Mouse (Mus musculus): Measurements from ENCODE around the gene Elof1. TPM values are rescaled to one million over a fixed set of nuclear protein-coding genes. Genes with fewer than 3 reads are reported as not detected.

Gene Elof1
- polyA plus RNA-seq, 1 experiment from 2014 or later, result 261 TPM

DNA sequence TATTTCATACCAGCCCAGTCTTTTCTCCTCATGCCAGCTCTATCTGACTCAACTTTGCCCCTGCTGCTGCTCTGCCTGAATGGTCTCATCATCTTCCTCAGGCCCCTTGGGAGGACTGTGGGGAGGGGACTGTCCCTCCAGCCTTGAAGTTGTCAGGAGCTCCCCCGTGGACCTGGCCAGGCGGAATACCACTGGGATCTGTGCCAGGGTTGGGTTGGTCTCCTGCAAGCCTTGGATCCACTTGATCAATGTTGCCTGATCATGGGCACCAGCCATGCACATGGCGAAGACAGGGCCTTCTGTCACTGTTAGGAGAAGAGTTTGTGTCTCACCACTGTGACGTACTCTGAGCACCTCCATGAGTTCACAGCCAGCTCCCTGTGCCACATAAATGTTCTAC lies 44.7 kb downstream of the Elof1 start:
- Histone ChIP-seq H3K9me3 (no peaks in the 10 kb centered on the region), H3K27ac (no peak overlapping the region), H3K4me3 (no peak overlapping the region), H3K4me1 (replicated peaks) (peaks cover 20% of the 10 kb centered on the region), H3K36me3 (peaks cover 60% of the 10 kb centered on the region), H3K27me3 (ENCODE audit: insufficient read depth, poor library complexity, severe bottlenecking) (no peaks in the 10 kb centered on the region)
- 92% methylated on average over 4 of the region's 4 CpGs for WGBS
- no peak for DNase-seq (ENCODE audit: low spot score)

DNA sequence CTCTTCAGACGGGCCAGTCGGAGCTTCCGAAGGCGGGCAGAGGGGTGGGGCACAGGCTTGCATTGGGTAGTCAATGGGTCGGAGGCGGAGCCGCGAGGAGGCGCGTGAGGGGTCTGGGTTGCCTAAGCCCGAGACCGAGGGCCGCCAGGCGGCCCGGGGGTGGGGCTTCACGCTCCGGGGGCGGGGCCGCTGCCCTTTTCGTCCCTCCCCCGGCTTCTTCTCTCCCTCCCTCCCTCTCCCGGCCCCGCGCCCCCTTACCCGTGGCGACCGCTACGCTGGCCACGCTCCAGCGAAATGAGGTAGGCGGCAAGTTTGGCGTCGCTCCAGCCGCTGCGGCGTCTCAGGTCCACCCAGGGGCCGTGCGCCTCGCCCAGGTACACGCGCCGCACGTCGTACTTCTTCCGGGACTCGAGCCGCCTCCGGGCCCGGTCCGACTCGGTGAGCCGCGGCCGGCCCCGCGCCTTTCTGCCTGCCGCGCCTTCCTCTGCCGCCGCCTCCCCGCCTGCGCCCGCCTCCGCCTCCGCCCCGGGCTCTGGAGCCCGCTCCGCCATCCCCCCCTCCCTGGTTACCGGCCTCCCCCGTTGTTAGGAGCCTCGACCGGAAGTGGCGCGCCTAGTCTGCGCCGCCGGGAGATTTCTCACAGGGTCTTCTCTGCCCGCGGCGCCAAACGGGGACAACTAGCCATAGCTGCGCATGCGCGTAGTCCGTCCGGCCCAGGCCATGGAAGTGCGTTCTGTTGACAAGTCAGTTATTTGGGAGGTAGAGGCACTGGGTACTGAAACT lies 46.0 kb downstream of the Elof1 start, which contains the start of the genes Gm49318 and Zfp653:
Gene Gm49318 (minus strand): TSS at position 469 of the 783 bp plus-strand sequence.
Gene Zfp653 (minus strand): TSS at position 586 of the 783 bp plus-strand sequence.
- under 1% methylated on average over 87 of the region's 87 CpGs for WGBS
- Histone ChIP-seq H3K4me1 (replicated peaks) (peaks cover 20% of the 10 kb centered on the region), H3K36me3 (peaks cover 60% of the 10 kb centered on the region), H3K27me3 (ENCODE audit: insufficient read depth, poor library complexity, severe bottlenecking) (no peaks in the 10 kb centered on the region), H3K4me3 (peak within 1 kb of the TSS; percentile 89), H3K27ac (peak within 1 kb of the TSS; percentile 99), H3K9me3 (no peaks in the 10 kb centered on the region)
- peak; percentile 95 for DNase-seq (ENCODE audit: low spot score)

DNA sequence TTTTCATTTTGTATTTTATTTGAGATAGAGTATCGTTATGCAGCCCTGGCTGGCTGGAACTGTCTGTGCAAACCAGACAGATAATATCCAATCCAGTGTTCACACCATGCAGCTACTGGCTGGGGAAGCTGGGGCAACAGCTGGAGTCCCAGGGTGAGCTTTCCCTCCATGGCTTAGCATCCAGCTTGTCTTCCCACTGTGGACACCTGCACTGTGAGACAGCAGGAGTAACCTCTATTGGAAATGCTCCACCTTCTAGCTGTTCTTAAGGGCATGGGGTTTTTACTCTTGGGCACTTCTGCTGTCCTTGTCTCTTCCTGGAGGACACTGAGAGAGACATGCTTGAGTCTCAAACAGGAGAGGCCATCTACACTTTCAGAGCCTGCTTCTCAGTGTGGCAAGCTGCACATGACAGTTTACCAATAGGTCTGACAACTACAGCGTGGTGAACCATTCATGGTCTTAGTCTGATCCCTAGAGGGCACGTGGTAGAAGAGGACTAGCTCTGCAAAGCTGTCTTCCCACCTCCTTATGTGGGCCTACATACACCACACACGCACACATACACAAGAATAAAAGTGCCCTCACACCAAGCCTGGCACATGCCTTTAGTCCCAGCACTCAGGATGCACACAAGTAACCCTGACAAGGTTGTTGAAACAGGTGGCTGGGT lies 47.0 kb downstream of the Elof1 start:
- H3K27ac ChIP-seq, result 0 out of 2 replicates have a peak overlapping the region, but pooled peaks have one; percentile 99
- DNase-seq (ENCODE audit: low spot score), result no peak
- no peaks in the 10 kb centered on the region for H3K27me3 ChIP-seq (ENCODE audit: insufficient read depth, poor library complexity, severe bottlenecking)
- H3K36me3 ChIP-seq, result peaks cover 68% of the 10 kb centered on the region
- H3K9me3 ChIP-seq, result no peaks in the 10 kb centered on the region
- peaks cover 20% of the 10 kb centered on the region for H3K4me1 ChIP-seq (replicated peaks)
- 75% methylated on average over 4 of the region's 4 CpGs for WGBS
- H3K4me3 ChIP-seq, result peak overlapping the region; percentile 89

DNA sequence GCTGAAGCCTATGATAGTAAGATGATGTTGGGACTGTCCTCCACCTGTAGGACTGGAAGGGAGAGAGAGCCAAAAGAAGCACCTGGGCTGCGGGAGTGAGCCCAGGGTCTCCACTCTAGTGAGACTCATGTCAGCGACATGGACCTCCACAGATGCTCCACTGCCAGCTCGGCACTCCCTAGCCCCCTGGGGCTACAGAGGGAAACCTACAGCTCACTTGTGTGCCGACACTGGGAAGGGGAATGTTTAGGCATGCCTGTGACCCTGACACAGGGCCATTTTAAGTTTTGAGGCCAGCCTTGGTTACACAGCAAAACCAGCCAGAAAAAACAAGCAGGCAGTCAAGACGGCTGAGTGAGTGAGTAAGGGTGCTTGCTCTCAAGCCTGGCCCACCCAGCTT lies 49.8 kb downstream of the Elof1 start:
- Histone ChIP-seq H3K9me3 (no peaks in the 10 kb centered on the region), H3K36me3 (peaks cover 69% of the 10 kb centered on the region), H3K27me3 (ENCODE audit: insufficient read depth, poor library complexity, severe bottlenecking) (no peaks in the 10 kb centered on the region), H3K27ac (no peak overlapping the region), H3K4me3 (no peak overlapping the region), H3K4me1 (replicated peaks) (peaks cover 20% of the 10 kb centered on the region)
- DNase-seq (ENCODE audit: low spot score), result no peak
- WGBS, result 82% methylated on average over 5 of the region's 5 CpGs

DNA sequence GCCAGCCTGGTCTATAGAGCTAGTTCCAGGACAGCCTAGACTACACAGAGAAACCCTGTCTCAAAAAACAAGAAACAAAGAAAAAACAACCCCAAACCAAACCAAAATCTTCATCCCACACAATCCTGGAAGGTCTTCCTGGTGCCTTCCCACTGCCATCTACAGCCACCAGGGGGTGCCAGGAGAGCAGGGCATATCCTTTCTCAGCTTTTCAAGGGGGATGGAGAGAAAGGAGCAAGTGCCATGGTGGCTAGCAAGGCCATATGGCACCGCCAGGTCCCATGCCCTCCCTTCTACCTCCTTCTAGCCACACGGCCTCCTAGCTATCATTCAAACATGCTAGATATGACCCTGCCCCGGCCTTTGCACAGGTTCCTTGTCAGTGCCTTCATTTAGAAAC lies 50.5 kb downstream of the Elof1 start:
- H3K36me3 ChIP-seq, result peaks cover 76% of the 10 kb centered on the region
- no peaks in the 10 kb centered on the region for H3K27me3 ChIP-seq (ENCODE audit: insufficient read depth, poor library complexity, severe bottlenecking)
- no peak overlapping the region for H3K27ac ChIP-seq
- WGBS, result 84% methylated on average over 3 of the region's 3 CpGs
- DNase-seq (ENCODE audit: low spot score), result peak; percentile 44
- no peak overlapping the region for H3K4me3 ChIP-seq
- H3K4me1 ChIP-seq (replicated peaks), result peaks cover 14% of the 10 kb centered on the region
- no peaks in the 10 kb centered on the region for H3K9me3 ChIP-seq

DNA sequence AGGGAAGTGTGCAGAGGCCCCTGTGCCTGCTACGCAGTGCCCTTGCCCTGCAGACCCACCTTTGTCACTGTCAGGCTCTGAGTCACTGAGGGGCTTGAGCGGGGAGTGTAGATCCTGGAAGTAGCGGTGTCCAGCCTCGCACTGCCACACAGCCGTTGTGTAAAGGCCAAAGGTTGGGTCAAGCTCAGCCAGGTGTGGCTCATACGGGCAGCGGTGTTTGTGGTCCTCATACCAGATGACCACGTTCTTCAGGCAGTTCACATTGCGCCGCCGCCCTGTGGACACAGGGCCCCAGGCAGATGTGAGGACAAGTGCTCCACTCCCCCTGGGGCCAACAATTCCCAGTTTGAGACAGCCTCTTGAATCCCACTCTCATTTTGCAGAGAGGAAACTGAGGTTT lies 51.3 kb downstream of the Elof1 start:
- no peak for DNase-seq (ENCODE audit: low spot score)
- Histone ChIP-seq H3K27ac (no peak overlapping the region), H3K27me3 (ENCODE audit: insufficient read depth, poor library complexity, severe bottlenecking) (no peaks in the 10 kb centered on the region), H3K9me3 (no peaks in the 10 kb centered on the region), H3K36me3 (peaks cover 83% of the 10 kb centered on the region), H3K4me1 (replicated peaks) (peaks cover 12% of the 10 kb centered on the region), H3K4me3 (no peak overlapping the region)
- 95% methylated on average over 11 of the region's 11 CpGs for WGBS

DNA sequence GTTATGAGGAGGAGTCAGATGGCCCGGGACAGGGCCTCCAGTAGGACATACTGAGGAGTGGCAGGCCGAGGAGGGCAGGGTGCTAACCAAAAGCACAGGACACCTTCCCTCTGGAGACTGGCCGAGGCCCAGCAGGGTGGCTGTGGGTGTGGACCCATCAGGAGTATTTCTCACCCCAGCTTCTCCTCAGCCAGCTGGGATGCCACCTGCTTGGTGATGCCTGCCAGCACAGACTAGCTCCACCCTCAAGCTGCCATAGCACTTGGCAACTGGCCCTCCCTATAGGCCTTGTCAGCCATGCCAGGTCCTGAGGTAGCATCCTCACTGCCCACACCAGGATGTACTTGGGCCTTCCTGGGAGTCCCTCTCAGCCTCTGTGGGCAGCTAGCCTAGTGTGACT lies 52.6 kb downstream of the Elof1 start:
- Histone ChIP-seq H3K27me3 (ENCODE audit: insufficient read depth, poor library complexity, severe bottlenecking) (no peaks in the 10 kb centered on the region), H3K4me1 (replicated peaks) (no peaks in the 10 kb centered on the region), H3K9me3 (no peaks in the 10 kb centered on the region), H3K27ac (no peak overlapping the region), H3K4me3 (no peak overlapping the region), H3K36me3 (peaks cover 95% of the 10 kb centered on the region)
- DNase-seq (ENCODE audit: low spot score), result no peak
- 93% methylated on average over 3 of the region's 3 CpGs for WGBS

Other genes starting within 250 kb of the Elof1 start
- 8.9 and 10.9 TPM in 2 replicates for gene Rab3d, start 199.0 kb downstream of the Elof1 start, polyA plus RNA-seq (2016; fragmentation: Nextera tagmentation; extraction: Ambion mirVana)
- 4.2 and 5.1 TPM in 2 replicates for gene Ccdc159, start 189.7 kb downstream of the Elof1 start, polyA plus RNA-seq (2016; fragmentation: Nextera tagmentation; extraction: Ambion mirVana)
- gene Tmem205, start 189.6 kb downstream of the Elof1 start, polyA plus RNA-seq (2016; fragmentation: Nextera tagmentation; extraction: Ambion mirVana), result 39.1 and 46.1 TPM in 2 replicates
- 15.6 and 30.6 TPM in 2 replicates for gene Plppr2, start 180.1 kb downstream of the Elof1 start, polyA plus RNA-seq (2016; fragmentation: Nextera tagmentation; extraction: Ambion mirVana)
- gene Swsap1, start 161.4 kb downstream of the Elof1 start, polyA plus RNA-seq (2016; fragmentation: Nextera tagmentation; extraction: Ambion mirVana), result 7.1 and 9.3 TPM in 2 replicates
- 9.3 and 9.6 TPM in 2 replicates for gene Epor, start 153.7 kb downstream of the Elof1 start, polyA plus RNA-seq (2016; fragmentation: Nextera tagmentation; extraction: Ambion mirVana)
- gene Rgl3, start 127.7 kb downstream of the Elof1 start, polyA plus RNA-seq (2016; fragmentation: Nextera tagmentation; extraction: Ambion mirVana), result 3.7 and 5.7 TPM in 2 replicates
- 5.1 and 6.7 TPM in 2 replicates for gene Ccdc151, start 114.5 kb downstream of the Elof1 start, polyA plus RNA-seq (2016; fragmentation: Nextera tagmentation; extraction: Ambion mirVana)
- gene Prkcsh, start 114.4 kb downstream of the Elof1 start, polyA plus RNA-seq (2016; fragmentation: Nextera tagmentation; extraction: Ambion mirVana), result 115 and 120 TPM in 2 replicates
- gene Elavl3, start 65.1 kb downstream of the Elof1 start, polyA plus RNA-seq (2016; fragmentation: Nextera tagmentation; extraction: Ambion mirVana), result 22.7 and 57.1 TPM in 2 replicates
- not detected in 2 replicates for gene Gm49318, start 45.9 kb downstream of the Elof1 start, polyA plus RNA-seq (2016; fragmentation: Nextera tagmentation; extraction: Ambion mirVana)
- 11.1 and 15.4 TPM in 2 replicates for gene Zfp653, start 45.8 kb downstream of the Elof1 start, polyA plus RNA-seq (2016; fragmentation: Nextera tagmentation; extraction: Ambion mirVana)
- 42.6 and 45.5 TPM in 2 replicates for gene Ecsit, start 31.7 kb downstream of the Elof1 start, polyA plus RNA-seq (2016; fragmentation: Nextera tagmentation; extraction: Ambion mirVana)
- 2.4 TPM in 2 replicates for gene Cnn1, start 18.0 kb downstream of the Elof1 start, polyA plus RNA-seq (2016; fragmentation: Nextera tagmentation; extraction: Ambion mirVana)
- gene Acp5, start 18.5 kb upstream of the Elof1 start, polyA plus RNA-seq (2016; fragmentation: Nextera tagmentation; extraction: Ambion mirVana), result 20.9 and 23.7 TPM in 2 replicates
- gene Pigyl, start 39.7 kb upstream of the Elof1 start, polyA plus RNA-seq (2016; fragmentation: Nextera tagmentation; extraction: Ambion mirVana), result 55.6 and 68.3 TPM in 2 replicates
- 0.11 TPM in 1 of 2 replicates, not detected in the other for gene Zfp872, start 70.9 kb upstream of the Elof1 start, polyA plus RNA-seq (2016; fragmentation: Nextera tagmentation; extraction: Ambion mirVana)
- gene Zfp809, start 108.5 kb upstream of the Elof1 start, polyA plus RNA-seq (2016; fragmentation: Nextera tagmentation; extraction: Ambion mirVana), result 9.0 and 10.5 TPM in 2 replicates
- gene Zfp599, start 142.7 kb upstream of the Elof1 start, polyA plus RNA-seq (2016; fragmentation: Nextera tagmentation; extraction: Ambion mirVana), result 5.4 and 6.5 TPM in 2 replicates
- 24.3 and 29.0 TPM in 2 replicates for gene Zfp810, start 190.5 kb upstream of the Elof1 start, polyA plus RNA-seq (2016; fragmentation: Nextera tagmentation; extraction: Ambion mirVana)